Mouse (Mus musculus) granulocyte monocyte progenitor cell, adult 5-6 weeks (primary cell): Measurements from ENCODE around the gene Itgal. TPM values are rescaled to one million over a fixed set of nuclear protein-coding genes. Genes with fewer than 3 reads are reported as not detected.
A peak's percentile ranks its signal among the peaks of the same experiment; 100 is the strongest.
"Not testable (repeated sequence)": the region's sequence is repeated elsewhere in the genome, so short reads cannot be mapped to it uniquely, and the experiment has no call there.

Experiments used
- ATAC-seq: replicated peaks from 2 replicates; pipeline ENCODE4 v1.8.0; 2016; ENCODE audit warnings: mild to moderate bottlenecking, moderate TSS enrichment, inconsistent platforms; ENCODE audit not compliant: poor library complexity, severe bottlenecking
- total RNA-seq, 2 experiments: library from RNA; stranded (forward) in 1 of 2; stranded (reverse) in 1 of 2; fragments of 200-712, 200-1000 nt in 1 of 2; fragments of >200 nt in 1 of 2; fragmentation: Nextera tagmentation in 1 of 2; gene quantifications; 2 replicates each; pipeline ENCODE4 v1.2.3; 2014 to 2017

Gene Itgal
- total RNA-seq (2014; fragmentation: Nextera tagmentation) (57.2 and 65.5 TPM in 2 replicates), total RNA-seq (2017) (22.4 and 27.1 TPM in 2 replicates)

GRCm38 (mm10) chr7:127296098-127296497 lies at the start of gene Itgal:
Gene Itgal (plus strand): TSS chr7:127296260.
- peak; percentile 96 for ATAC-seq

- not testable (repeated sequence) for ATAC-seq
These were observed 45.5 kb upstream of the Itgal start for GRCm38 (mm10) chr7:127250511-127250910.

- peak; percentile 15; the same call in 1 of the 2 replicates for ATAC-seq
These were observed 43.6 kb upstream of the Itgal start for GRCm38 (mm10) chr7:127252414-127252813.

- ATAC-seq: no peak
These were observed 42.7 kb upstream of the Itgal start for GRCm38 (mm10) chr7:127253341-127253740.

- peak; percentile 76 for ATAC-seq
These were observed 42.0 kb upstream of the Itgal start for GRCm38 (mm10) chr7:127253821-127254769.

GRCm38 (mm10) chr7:127255008-127255407 lies 41.1 kb upstream of the Itgal start:
- ATAC-seq: no peak

GRCm38 (mm10) chr7:127255965-127256364 lies 40.1 kb upstream of the Itgal start:
- no peak for ATAC-seq

- 0 out of 2 replicates have a peak, but pooled peaks have one; percentile 4 for ATAC-seq
These were observed 39.5 kb upstream of the Itgal start for GRCm38 (mm10) chr7:127256518-127256917.

GRCm38 (mm10) chr7:127259186-127259905 lies 36.7 kb upstream of the Itgal start:
- ATAC-seq: no peak

GRCm38 (mm10) chr7:127260309-127261111 lies 35.5 kb upstream of the Itgal start, which contains the start of gene Dctpp1:
Gene Dctpp1 (minus strand): TSS chr7:127260709.
- ATAC-seq: peak; percentile 93

GRCm38 (mm10) chr7:127262218-127262961 lies 33.7 kb upstream of the Itgal start:
- ATAC-seq: no peak

GRCm38 (mm10) chr7:127263526-127263925 lies 32.5 kb upstream of the Itgal start:
- no peak for ATAC-seq

GRCm38 (mm10) chr7:127270256-127270655 lies 25.8 kb upstream of the Itgal start:
- peak; percentile 76 for ATAC-seq

GRCm38 (mm10) chr7:127270666-127271065 lies 25.4 kb upstream of the Itgal start:
- no peak for ATAC-seq

GRCm38 (mm10) chr7:127271093-127271492 lies 25.0 kb upstream of the Itgal start:
- ATAC-seq: no peak

GRCm38 (mm10) chr7:127272566-127272965 lies 23.5 kb upstream of the Itgal start:
- no peak for ATAC-seq

- ATAC-seq: peak; percentile 10; the same call in 1 of the 2 replicates
These were observed 22.7 kb upstream of the Itgal start for GRCm38 (mm10) chr7:127273118-127273923.

GRCm38 (mm10) chr7:127273925-127274789 lies 21.9 kb upstream of the Itgal start, which contains the start of gene Sephs2:
Gene Sephs2 (minus strand): TSS chr7:127274055.
- ATAC-seq: peak; percentile 74
